Mouse (Mus musculus): ENCODE data around the gene Cd3g.

- TF ChIP-seq CTCF (IDR thresholded peaks at IDR 0.05; ENCODE audit: low read depth, low read length) (peak; percentile 57), GATA2 (IDR thresholded peaks at IDR 0.05; ENCODE audit: borderline replicate concordance, low read depth, low read length) (no peak), GATA1 (IDR thresholded peaks at IDR 0.05; ENCODE audit: borderline replicate concordance, low read length) (no peak), TAL1 (conservative IDR thresholded peaks at IDR 0.05; ENCODE audit: low read depth, low read length) (no peak)
Observed at GRCm38 (mm10) chr9:44966815-44967242, 13.4 kb downstream of the Cd3g start.
